Mouse (Mus musculus) lung, adult 2 months (tissue): ENCODE measurements around the gene Usp30. TPM values are rescaled to one million over a fixed set of nuclear protein-coding genes. Genes with fewer than 3 reads are reported as not detected.

Experiments used
- DNase-seq: peaks from one replicate; pipeline ENCODE4 v3.0.0; 2022
- H3K4me1 ChIP-seq: fragments of 200-500 bp; 2 replicates; pipeline ENCODE4 v1.6.1; 2011; ENCODE audit warnings: low read length; ENCODE audit not compliant: control insufficient read depth, insufficient read depth
- H3K4me3 ChIP-seq: fragments of 200-500 bp; replicated peaks from 2 replicates; pipeline ENCODE3; 2011; ENCODE audit warnings: low read depth, mild to moderate bottlenecking, control low read depth, low read length; ENCODE audit errors: extremely low read depth
- CTCF ChIP-seq: fragments of 200-500 bp; IDR thresholded peaks from 2 replicates; pipeline ENCODE4 v1.5.1; 2011; ENCODE audit warnings: mild to moderate bottlenecking, low read length, control low read depth; ENCODE audit not compliant: insufficient read depth
- POLR2A ChIP-seq: fragments of 200-500 bp; IDR thresholded peaks from 2 replicates; pipeline ENCODE4 v1.6.1; 2011; ENCODE audit warnings: low read depth, mild to moderate bottlenecking, control low read depth, low read length, borderline replicate concordance; ENCODE audit errors: extremely low read depth
- WGBS: fragments of 180-500 bp; shearing (Covaris S2); methylation state at CpG from one replicate; pipeline ENCODE4 v1.1.7; 2018; 5-methylcytosine and 5-hydroxymethylcytosine counted together
- polyA plus RNA-seq: library from polyadenylated mRNA; depleted of rRNA; stranded (reverse); fragments of >200 nt; gene quantifications from 2 replicates; pipeline ENCODE4 v1.2.3, GENCODE M21; 2012

The Usp30 gene
- polyA plus RNA-seq, 1 experiment = 19.7 TPM

- H3K4me3 ChIP-seq = no peak overlapping the region
- TF ChIP-seq CTCF (no peak), POLR2A (no peak)
- H3K4me1 ChIP-seq = 0 out of 2 replicates have a peak, but pooled peaks cover 2% of the 10 kb centered on the region
- no peak for DNase-seq
- 74% methylated on average over 12 of the region's 12 CpGs for WGBS
Observed at GRCm38 (mm10) chr5:114152359-114153092, 87.3 kb downstream of the Usp30 start.

- Histone ChIP-seq H3K4me3 (no peak overlapping the region), H3K4me1 (0 out of 2 replicates have a peak, but pooled peaks cover 2% of the 10 kb centered on the region)
- DNase-seq = no peak
- TF ChIP-seq POLR2A (no peak), CTCF (peak; percentile 38)
- WGBS = 16% methylated on average over 12 of the region's 12 CpGs
Observed at GRCm38 (mm10) chr5:114153490-114153889, 88.2 kb downstream of the Usp30 start.

- 0 out of 2 replicates have a peak, but pooled peaks cover 2% of the 10 kb centered on the region for H3K4me1 ChIP-seq
- TF ChIP-seq CTCF (no peak), POLR2A (no peak)
- WGBS = 70% methylated on average over 5 of the region's 5 CpGs
Observed at GRCm38 (mm10) chr5:114154765-114155164, 89.5 kb downstream of the Usp30 start.

DNA sequence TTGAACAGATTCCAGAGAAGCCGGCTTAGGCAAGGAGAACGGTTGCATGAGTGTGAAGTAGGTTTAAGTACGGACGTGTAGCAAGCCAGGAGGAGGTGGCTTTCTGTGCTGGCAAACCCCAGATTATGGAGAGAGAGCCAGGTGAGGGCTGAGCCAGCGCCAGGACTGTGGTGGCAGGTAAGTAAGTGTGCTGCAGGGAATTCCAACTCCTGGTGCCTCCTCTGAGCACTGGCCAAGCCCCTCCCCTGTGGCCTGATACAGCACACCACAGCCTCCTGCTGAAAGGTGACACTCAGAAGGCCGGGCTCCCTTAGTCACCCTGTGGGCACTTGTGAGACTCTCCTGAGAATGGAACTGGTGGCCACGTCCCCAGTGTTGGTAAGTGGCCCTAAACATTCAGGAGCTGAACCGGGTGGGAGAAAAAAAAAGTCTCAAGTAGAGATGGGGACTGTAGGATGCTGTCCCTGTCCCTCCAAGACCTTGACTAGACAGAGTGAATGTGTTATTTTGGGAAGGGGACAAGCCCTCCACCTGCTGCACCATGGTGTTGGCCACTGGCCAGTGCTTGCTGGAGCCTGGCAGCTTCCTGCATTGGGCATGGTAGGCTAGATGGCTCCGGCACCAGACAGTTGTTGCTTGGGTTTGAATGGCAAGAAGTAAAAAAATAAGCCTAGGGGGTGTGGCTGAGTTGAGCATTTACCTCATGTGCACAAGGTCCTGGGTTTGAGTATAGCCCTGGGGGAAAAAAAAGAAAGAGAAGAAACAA, 90.1 kb downstream of the Usp30 start:
- 0 out of 2 replicates have a peak, but pooled peaks cover 2% of the 10 kb centered on the region for H3K4me1 ChIP-seq
- WGBS = 42% methylated on average over 9 of the region's 9 CpGs
- TF ChIP-seq POLR2A = no peak
- no peak for TF ChIP-seq CTCF
- no peak for DNase-seq
- H3K4me3 ChIP-seq = no peak overlapping the region

More at GRCm38 (mm10) chr5:114154765-114155164, 89.5 kb downstream of the Usp30 start:
- no peak for DNase-seq
- no peak overlapping the region for H3K4me3 ChIP-seq

DNA sequence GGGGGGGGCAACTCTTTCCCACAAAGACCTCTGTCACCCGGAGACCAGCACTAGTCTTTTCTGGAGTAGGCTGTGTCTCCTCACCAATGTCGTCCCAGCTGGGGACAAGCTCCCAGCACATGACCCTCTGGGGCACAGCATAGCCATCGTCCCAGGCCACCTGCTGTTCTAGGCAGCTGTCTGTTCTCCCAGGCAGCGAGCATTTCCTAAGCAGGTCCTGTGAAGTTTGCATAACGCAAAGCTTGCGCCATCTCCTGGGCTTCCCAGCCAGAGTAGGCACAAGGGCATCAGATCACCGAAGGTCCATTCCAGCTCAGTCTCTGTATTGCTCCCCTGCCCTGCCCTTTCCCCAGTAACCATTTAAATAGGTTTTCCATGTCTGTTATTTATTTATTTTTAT, 92.0 kb downstream of the Usp30 start:
- no peak for DNase-seq
- Histone ChIP-seq H3K4me1 (0 out of 2 replicates have a peak, but pooled peaks cover 2% of the 10 kb centered on the region), H3K4me3 (no peak overlapping the region)
- no peak for TF ChIP-seq CTCF
- TF ChIP-seq POLR2A = no peak
- WGBS = 46% methylated on average over 7 of the region's 7 CpGs

GRCm38 (mm10) chr5:114161424-114161823, 96.2 kb downstream of the Usp30 start:
- no peaks in the 10 kb centered on the region for H3K4me1 ChIP-seq
- DNase-seq = no peak
- WGBS = 68% methylated on average over 6 of the region's 6 CpGs
- H3K4me3 ChIP-seq = no peak overlapping the region
- no peak for TF ChIP-seq POLR2A
- TF ChIP-seq CTCF = no peak

DNA sequence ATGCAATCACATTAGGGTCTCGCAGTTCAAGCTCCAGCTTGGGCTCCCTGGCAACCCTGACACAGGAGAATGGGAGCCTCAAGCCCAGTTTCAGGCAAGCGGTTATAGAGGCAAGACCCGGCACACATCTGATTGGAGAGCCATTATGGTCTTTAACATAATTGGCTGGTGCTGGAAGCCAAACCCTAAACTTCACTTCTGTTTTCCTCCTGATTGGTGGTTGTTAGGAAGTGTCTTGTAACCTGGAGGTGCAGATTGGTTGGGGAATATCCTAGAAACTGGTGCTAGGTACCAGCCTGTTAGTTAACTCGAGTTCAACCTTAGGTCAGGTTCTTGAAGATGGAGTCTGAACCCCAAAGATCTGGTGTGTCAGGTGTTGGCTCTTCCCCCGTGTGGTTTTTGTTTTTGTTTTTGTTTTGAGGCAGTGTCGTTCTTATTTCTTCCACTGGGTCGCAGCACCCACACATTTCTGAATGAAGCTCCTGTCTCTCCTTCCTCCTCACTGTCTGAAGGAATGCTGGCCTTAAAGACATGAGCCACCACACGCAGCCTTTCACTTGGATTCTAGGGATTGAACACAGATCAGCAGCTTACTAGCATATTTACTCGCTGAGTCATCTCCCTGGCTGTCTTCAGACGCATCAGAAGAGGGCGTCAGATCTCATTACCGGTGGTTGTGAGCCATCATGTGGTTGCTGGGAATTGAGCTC, 97.0 kb downstream of the Usp30 start:
- 41% methylated on average over 12 of the region's 12 CpGs for WGBS
- H3K4me3 ChIP-seq = no peak overlapping the region
- no peak for DNase-seq
- TF ChIP-seq POLR2A (no peak), CTCF (no peak)
- H3K4me1 ChIP-seq = no peaks in the 10 kb centered on the region

DNA sequence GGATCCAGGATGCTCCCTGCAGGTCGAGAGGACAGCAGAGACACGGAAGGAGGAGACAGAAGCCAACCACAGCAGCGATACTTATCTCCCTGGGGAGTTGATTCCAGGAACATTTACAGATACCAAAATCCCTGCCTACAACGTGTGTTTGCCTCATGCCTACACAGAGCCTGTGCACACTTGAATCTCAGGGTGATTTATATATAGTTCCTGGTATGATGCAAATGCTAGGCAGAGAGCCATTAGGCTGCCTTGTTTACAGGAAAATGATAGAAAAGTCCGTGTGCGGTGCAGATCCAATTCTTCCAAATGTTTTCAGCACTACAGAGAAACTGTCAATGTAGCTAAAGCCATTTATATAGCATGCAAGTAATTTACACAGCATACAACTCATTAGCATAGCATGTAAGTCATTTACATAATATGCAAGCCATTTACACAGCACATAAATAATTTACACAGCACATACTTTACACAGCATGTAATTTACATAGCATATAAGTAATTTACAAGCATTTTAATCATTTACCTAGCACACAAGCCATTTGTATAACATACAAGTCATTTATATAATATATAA, 97.9 kb downstream of the Usp30 start:
- TF ChIP-seq POLR2A (no peak), CTCF (no peak)
- WGBS = 47% methylated on average over 6 of the region's 6 CpGs
- DNase-seq = no peak
- H3K4me3 ChIP-seq = no peak overlapping the region
- H3K4me1 ChIP-seq = no peaks in the 10 kb centered on the region

DNA sequence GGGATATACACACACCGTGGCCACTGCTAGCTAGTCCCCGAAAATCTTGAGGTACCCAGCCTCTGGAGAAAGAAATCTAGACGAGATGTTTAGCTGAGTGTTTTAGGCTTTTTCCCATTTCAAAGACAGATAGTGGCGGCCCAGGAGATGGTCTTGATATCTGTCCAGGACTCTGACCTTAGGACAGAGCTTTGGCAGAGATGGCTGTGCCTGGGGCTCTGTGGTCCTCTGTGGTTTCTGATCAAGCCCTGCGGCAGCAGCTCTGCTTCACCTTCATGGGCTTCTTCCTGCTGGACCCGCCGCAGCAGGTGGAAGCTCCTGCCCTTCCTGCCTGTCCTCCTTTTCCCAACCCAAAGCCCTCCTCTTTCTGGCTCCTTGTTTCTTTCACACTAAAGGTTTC, 105.1 kb downstream of the Usp30 start:
- no peak for DNase-seq
- Histone ChIP-seq H3K4me3 (no peak overlapping the region), H3K4me1 (peaks cover 2% of the 10 kb centered on the region; the same call in 1 of the 2 replicates)
- TF ChIP-seq CTCF (no peak), POLR2A (no peak)
- 74% methylated on average over 7 of the region's 7 CpGs for WGBS
